Mouse (Mus musculus) liver, embryonic 15.5 days (tissue): ENCODE measurements at regions not wholly inside any gene's neighbourhood (a gene's known extent, or its start where the extent isn't known, plus 50 kb on each side); places are given as distances from the start of the nearest gene placed in this dataset.
A peak's percentile ranks its signal among the peaks of the same experiment; 100 is the strongest.
"Not testable (repeated sequence)": the region's sequence is repeated elsewhere in the genome, so short reads cannot be mapped to it uniquely, and the experiment has no call there.

Experiments used
- ATAC-seq: fragments of 200-750 bp; cut with Nextera tagmentation; 2 replicates; pipeline ENCODE4 v1.8.0; 2017; ENCODE audit warnings: moderate number of reproducible peaks, mild to moderate bottlenecking, moderate library complexity; ENCODE audit not compliant: insufficient read depth
- H3K27ac ChIP-seq: fragments of 300-500 bp; sonication (generic); replicated peaks from 2 replicates; pipeline ENCODE4 v1.5.1; 2015; ENCODE audit warnings: mild to moderate bottlenecking, inconsistent platforms
- H3K27me3 ChIP-seq: fragments of 300-500 bp; sonication (generic); 2 replicates; pipeline ENCODE4 v1.6.1; 2015; ENCODE audit warnings: mild to moderate bottlenecking, inconsistent platforms
- H3K36me3 ChIP-seq: fragments of 300-500 bp; sonication (generic); replicated peaks from 2 replicates; pipeline ENCODE4 v1.6.1; 2015; ENCODE audit warnings: moderate library complexity, mild to moderate bottlenecking, inconsistent platforms
- H3K4me1 ChIP-seq: fragments of 300-500 bp; sonication (generic); replicated peaks from 2 replicates; pipeline ENCODE4 v1.6.1; 2015; ENCODE audit warnings: inconsistent platforms
- H3K4me2 ChIP-seq: fragments of 300-500 bp; sonication (generic); 2 replicates; pipeline ENCODE4 v1.6.1; 2015; ENCODE audit warnings: moderate library complexity, mild to moderate bottlenecking, inconsistent platforms
- H3K4me3 ChIP-seq: fragments of 300-500 bp; sonication (generic); replicated peaks from 2 replicates; pipeline ENCODE4 v1.5.1; 2015; ENCODE audit warnings: mild to moderate bottlenecking, inconsistent platforms
- H3K9ac ChIP-seq: fragments of 300-500 bp; sonication (generic); 2 replicates; pipeline ENCODE4 v1.6.1; 2015; ENCODE audit warnings: moderate library complexity, mild to moderate bottlenecking, inconsistent platforms
- H3K9me3 ChIP-seq: fragments of 300-500 bp; sonication (generic); replicated peaks from 2 replicates; pipeline ENCODE4 v1.6.1; 2016; ENCODE audit warnings: inconsistent platforms
- WGBS: fragments of 180-500 bp; shearing (Covaris S2); methylation state at CpG from one replicate; pipeline ENCODE4 v1.1.7; 2015; ENCODE audit warnings: mixed read lengths; ENCODE audit not compliant: insufficient replicate concordance; 5-methylcytosine and 5-hydroxymethylcytosine counted together

- H3K27ac ChIP-seq, result no peak overlapping the region
Measured at GRCm38 (mm10) chr3:138644286-138644951, 97.6 kb upstream of the Tspan5 start.

GRCm38 (mm10) chr3:138645320-138645719 lies 96.7 kb upstream of the Tspan5 start:
- Histone ChIP-seq H3K27ac (no peak overlapping the region), H3K4me2 (no peak overlapping the region), H3K9me3 (no peaks in the 10 kb centered on the region), H3K4me1 (peaks cover 10% of the 10 kb centered on the region), H3K27me3 (peaks cover 4% of the 10 kb centered on the region; the same call in 1 of the 2 replicates), H3K4me3 (no peak overlapping the region), H3K9ac (no peak overlapping the region), H3K36me3 (no peaks in the 10 kb centered on the region)
- WGBS, result 39% methylated on average over 3 of the region's 3 CpGs
- no peak for ATAC-seq

More at GRCm38 (mm10) chr3:138644286-138644951, 97.6 kb upstream of the Tspan5 start:
- Histone ChIP-seq H3K9ac (no peak overlapping the region), H3K36me3 (no peaks in the 10 kb centered on the region), H3K27me3 (peaks cover 4% of the 10 kb centered on the region; the same call in 1 of the 2 replicates), H3K4me1 (peaks cover 10% of the 10 kb centered on the region), H3K9me3 (no peaks in the 10 kb centered on the region), H3K4me3 (peak overlapping the region; percentile 20), H3K4me2 (peak overlapping the region; percentile 62)
- WGBS, result 12% methylated on average over 19 of the region's 19 CpGs
- ATAC-seq, result peak; percentile 62

- H3K36me3 ChIP-seq, result no peaks in the 10 kb centered on the region
- H3K27me3 ChIP-seq, result no peaks in the 10 kb centered on the region
- H3K4me2 ChIP-seq, result no peak overlapping the region
- WGBS, result 67% methylated on average over 6 of the region's 6 CpGs
- no peaks in the 10 kb centered on the region for H3K9me3 ChIP-seq
- ATAC-seq, result no peak
- H3K4me1 ChIP-seq, result peaks cover 7% of the 10 kb centered on the region
- no peak overlapping the region for H3K9ac ChIP-seq
- H3K27ac ChIP-seq, result no peak overlapping the region
- H3K4me3 ChIP-seq, result no peak overlapping the region
Measured at GRCm38 (mm10) chr3:138649699-138650098, 92.3 kb upstream of the Tspan5 start.

- not testable (repeated sequence) for H3K4me3 ChIP-seq, H3K27me3 ChIP-seq, H3K4me2 ChIP-seq, H3K9ac ChIP-seq, H3K4me1 ChIP-seq, H3K27ac ChIP-seq, ATAC-seq, H3K9me3 ChIP-seq, H3K36me3 ChIP-seq
- 67% methylated on average over 4 of the region's 4 CpGs for WGBS
Measured at GRCm38 (mm10) chr3:138650671-138651070, 91.3 kb upstream of the Tspan5 start.

- peak; percentile 81 for ATAC-seq
- 51% methylated on average over 12 of the region's 12 CpGs for WGBS
- Histone ChIP-seq H3K27me3 (no peaks in the 10 kb centered on the region), H3K36me3 (no peaks in the 10 kb centered on the region), H3K4me3 (no peak overlapping the region), H3K4me2 (peak overlapping the region; percentile 14; the same call in 1 of the 2 replicates), H3K27ac (no peak overlapping the region), H3K9me3 (no peaks in the 10 kb centered on the region), H3K4me1 (0 out of 2 replicates have a peak, but pooled peaks cover 6% of the 10 kb centered on the region), H3K9ac (no peak overlapping the region)
Measured at GRCm38 (mm10) chr3:138651361-138652205, 90.4 kb upstream of the Tspan5 start.

- Histone ChIP-seq H3K27ac (no peak overlapping the region), H3K27me3 (no peaks in the 10 kb centered on the region), H3K4me1 (0 out of 2 replicates have a peak, but pooled peaks cover 6% of the 10 kb centered on the region), H3K36me3 (no peaks in the 10 kb centered on the region), H3K9me3 (no peaks in the 10 kb centered on the region), H3K9ac (no peak overlapping the region), H3K4me3 (no peak overlapping the region), H3K4me2 (no peak overlapping the region)
- no peak for ATAC-seq
- WGBS, result 76% methylated on average over 2 of the region's 2 CpGs
Measured at GRCm38 (mm10) chr3:138652206-138652605, 89.8 kb upstream of the Tspan5 start.

- Histone ChIP-seq H3K4me2 (no peak overlapping the region), H3K36me3 (no peaks in the 10 kb centered on the region), H3K9ac (no peak overlapping the region), H3K27ac (no peak overlapping the region), H3K9me3 (no peaks in the 10 kb centered on the region), H3K4me3 (no peak overlapping the region), H3K27me3 (no peaks in the 10 kb centered on the region), H3K4me1 (0 out of 2 replicates have a peak, but pooled peaks cover 6% of the 10 kb centered on the region)
- ATAC-seq, result no peak
- 73% methylated on average over 4 of the region's 4 CpGs for WGBS
Measured at GRCm38 (mm10) chr3:138652685-138653084, 89.3 kb upstream of the Tspan5 start.

- ATAC-seq, result no peak
- Histone ChIP-seq H3K4me1 (0 out of 2 replicates have a peak, but pooled peaks cover 6% of the 10 kb centered on the region), H3K4me3 (no peak overlapping the region), H3K27me3 (no peaks in the 10 kb centered on the region), H3K27ac (no peak overlapping the region), H3K36me3 (no peaks in the 10 kb centered on the region), H3K4me2 (no peak overlapping the region), H3K9me3 (no peaks in the 10 kb centered on the region), H3K9ac (no peak overlapping the region)
- 74% methylated on average over 13 of the region's 13 CpGs for WGBS
Measured at GRCm38 (mm10) chr3:138653549-138654246, 88.3 kb upstream of the Tspan5 start.

GRCm38 (mm10) chr3:138654610-138655371 lies 87.2 kb upstream of the Tspan5 start:
- H3K4me1 ChIP-seq, result 0 out of 2 replicates have a peak, but pooled peaks cover 6% of the 10 kb centered on the region
- ATAC-seq, result no peak
- H3K27ac ChIP-seq, result no peak overlapping the region
- 71% methylated on average over 16 of the region's 16 CpGs for WGBS
- H3K4me3 ChIP-seq, result no peak overlapping the region
- H3K9ac ChIP-seq, result no peak overlapping the region
- no peaks in the 10 kb centered on the region for H3K9me3 ChIP-seq
- H3K36me3 ChIP-seq, result no peaks in the 10 kb centered on the region
- H3K4me2 ChIP-seq, result no peak overlapping the region
- no peaks in the 10 kb centered on the region for H3K27me3 ChIP-seq

GRCm38 (mm10) chr3:138655479-138655878 lies 86.5 kb upstream of the Tspan5 start:
- Histone ChIP-seq H3K9ac (no peak overlapping the region), H3K4me2 (no peak overlapping the region), H3K36me3 (no peaks in the 10 kb centered on the region), H3K4me1 (0 out of 2 replicates have a peak, but pooled peaks cover 6% of the 10 kb centered on the region), H3K4me3 (no peak overlapping the region), H3K27me3 (no peaks in the 10 kb centered on the region), H3K27ac (no peak overlapping the region), H3K9me3 (no peaks in the 10 kb centered on the region)
- WGBS, result 72% methylated on average over 3 of the region's 3 CpGs
- ATAC-seq, result no peak
